Mouse (Mus musculus): Measurements from ENCODE around the gene Optn.

DNA sequence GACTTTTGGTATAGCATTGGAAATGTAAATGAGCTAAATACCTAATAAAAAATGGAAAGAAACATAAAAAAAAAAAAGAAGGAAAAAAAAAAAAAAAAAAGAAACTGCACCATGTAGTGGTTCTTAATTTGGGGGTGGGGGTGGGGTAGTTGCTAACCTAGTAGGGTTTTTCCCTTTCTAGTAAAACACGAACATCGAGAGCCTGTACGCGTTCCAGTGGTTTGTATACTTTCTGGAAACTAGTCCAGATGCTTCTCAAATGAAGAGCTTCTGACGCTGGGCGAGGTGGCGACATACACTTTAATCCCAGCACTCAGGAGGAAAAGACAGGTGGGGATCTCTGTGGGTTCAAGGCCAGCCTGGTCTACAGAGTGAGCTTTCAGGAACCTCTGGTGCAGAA lies 46.9 kb downstream of the Optn start:
- TF ChIP-seq CTCF (IDR thresholded peaks at IDR 0.05; ENCODE audit: low read depth, low read length) (no peak), GATA1 (IDR thresholded peaks at IDR 0.05; ENCODE audit: borderline replicate concordance, low read length) (no peak), TAL1 (conservative IDR thresholded peaks at IDR 0.05; ENCODE audit: low read depth, low read length) (no peak), POLR2AphosphoS5 (IDR thresholded peaks at IDR 0.05; ENCODE audit: insufficient replicate concordance, low read depth, low read length) (no peak)

Measured in G1E (cell line).